Mouse (Mus musculus) kidney, adult 2 months (tissue): ENCODE results near the gene Sost.

Source experiments
- CTCF ChIP-seq: fragments of 200-500 bp; conservative IDR thresholded peaks from 2 replicates; pipeline ENCODE4 v1.5.1; 2011; ENCODE audit warnings: low read depth, mild to moderate bottlenecking, control low read depth, low read length, moderate library complexity, mixed read lengths; ENCODE audit not compliant: insufficient read depth, insufficient read length
- POLR2A ChIP-seq: fragments of 200-500 bp; IDR thresholded peaks from one replicate; pipeline ENCODE4 v1.6.1; 2011; ENCODE audit warnings: low read depth, low read length, control low read depth

- TF ChIP-seq CTCF: no peak
- no peak for TF ChIP-seq POLR2A
These were observed 45.4 kb downstream of the Sost start for GRCm38 (mm10) chr11:101921361-101921952.
